Mouse (Mus musculus): ENCODE data around the gene Naa80. TPM values are rescaled to one million over a fixed set of nuclear protein-coding genes. Genes with fewer than 3 reads are reported as not detected.

Gene Naa80
- polyA plus RNA-seq, 1 experiment from 2014 or later, result 16.2 TPM

DNA sequence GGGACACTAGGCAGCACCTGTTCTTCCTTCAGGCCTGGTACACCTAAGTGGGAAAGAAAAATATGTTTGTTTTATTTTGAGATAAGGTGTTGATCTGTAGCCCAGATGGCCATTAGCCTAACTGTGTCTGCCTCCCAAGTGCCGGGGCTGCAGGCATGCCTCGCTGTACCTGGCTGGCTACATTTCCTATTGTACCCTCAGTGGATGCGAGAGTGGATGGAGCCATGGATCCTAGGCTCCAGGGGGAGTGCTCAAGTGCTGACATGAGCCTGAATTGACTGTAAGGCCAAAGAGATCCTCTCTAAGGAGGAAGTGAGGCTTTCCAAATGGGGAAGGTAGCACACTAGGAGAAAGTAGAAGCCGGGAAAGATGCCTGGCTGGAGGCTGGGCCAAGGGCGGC is 30.7 kb upstream of the Naa80 start:
- H3K9ac ChIP-seq (replicated peaks; ENCODE audit: low read depth, low read length), result no peak overlapping the region
- WGBS, result 79% methylated on average over 5 of the region's 5 CpGs
- ATAC-seq, result no peak
- peaks cover 32% of the 10 kb centered on the region for H3K27me3 ChIP-seq (replicated peaks; ENCODE audit: control insufficient read depth, insufficient read depth, low read length)
- H3K9me3 ChIP-seq (ENCODE audit: control insufficient read depth, low read length), result no peaks in the 10 kb centered on the region
- H3K27ac ChIP-seq (ENCODE audit: low read length), result no peak overlapping the region
- peaks cover 40% of the 10 kb centered on the region for H3K4me1 ChIP-seq (replicated peaks; ENCODE audit: control insufficient read depth, insufficient read depth, low read length)
- no peak overlapping the region for H3K4me3 ChIP-seq (replicated peaks; ENCODE audit: low read length)
- H3K4me2 ChIP-seq (ENCODE audit: low read length), result no peak overlapping the region
- H3K36me3 ChIP-seq (ENCODE audit: control insufficient read depth, insufficient read depth), result peaks cover 9% of the 10 kb centered on the region

DNA sequence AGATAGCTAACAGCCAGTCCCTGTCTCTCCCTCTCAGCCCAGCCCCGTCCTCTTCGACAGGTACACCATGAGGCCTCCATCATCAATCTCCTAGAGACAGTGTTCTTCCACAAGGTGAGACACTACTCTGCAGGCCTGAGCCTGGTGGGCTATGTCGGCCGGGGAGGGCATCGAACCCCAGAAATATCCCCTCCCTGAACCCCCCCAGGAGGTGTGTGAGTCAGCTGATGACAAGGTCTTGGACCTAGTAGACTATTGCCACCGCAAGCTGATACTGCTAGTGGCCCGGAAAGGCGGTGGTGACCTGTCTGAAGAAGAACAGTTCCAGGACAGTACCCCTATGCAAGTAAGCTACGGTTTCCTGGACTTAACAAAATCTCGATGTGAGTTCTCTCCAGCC is 29.9 kb upstream of the Naa80 start:
- Histone ChIP-seq H3K4me1 (replicated peaks; ENCODE audit: control insufficient read depth, insufficient read depth, low read length) (peaks cover 41% of the 10 kb centered on the region), H3K27me3 (replicated peaks; ENCODE audit: control insufficient read depth, insufficient read depth, low read length) (peaks cover 32% of the 10 kb centered on the region), H3K9me3 (ENCODE audit: control insufficient read depth, low read length) (no peaks in the 10 kb centered on the region), H3K27ac (ENCODE audit: low read length) (no peak overlapping the region), H3K36me3 (ENCODE audit: control insufficient read depth, insufficient read depth) (peaks cover 9% of the 10 kb centered on the region), H3K9ac (replicated peaks; ENCODE audit: low read depth, low read length) (no peak overlapping the region), H3K4me3 (replicated peaks; ENCODE audit: low read length) (no peak overlapping the region), H3K4me2 (ENCODE audit: low read length) (no peak overlapping the region)
- no peak for ATAC-seq
- 88% methylated on average over 10 of the region's 10 CpGs for WGBS

- Histone ChIP-seq H3K4me2 (ENCODE audit: low read length) (no peak overlapping the region), H3K27ac (ENCODE audit: low read length) (no peak overlapping the region), H3K4me1 (replicated peaks; ENCODE audit: control insufficient read depth, insufficient read depth, low read length) (peaks cover 43% of the 10 kb centered on the region), H3K4me3 (replicated peaks; ENCODE audit: low read length) (no peak overlapping the region), H3K27me3 (replicated peaks; ENCODE audit: control insufficient read depth, insufficient read depth, low read length) (peaks cover 32% of the 10 kb centered on the region), H3K9me3 (ENCODE audit: control insufficient read depth, low read length) (no peaks in the 10 kb centered on the region), H3K9ac (replicated peaks; ENCODE audit: low read depth, low read length) (no peak overlapping the region), H3K36me3 (ENCODE audit: control insufficient read depth, insufficient read depth) (0 out of 2 replicates have a peak, but pooled peaks cover 3% of the 10 kb centered on the region)
- ATAC-seq, result no peak
- whole genome bisulfite sequencing, result 88% methylated on average over 20 of the region's 20 CpGs
Observed at GRCm38 (mm10) chr9:107549297-107550074, 29.2 kb upstream of the Naa80 start.

DNA sequence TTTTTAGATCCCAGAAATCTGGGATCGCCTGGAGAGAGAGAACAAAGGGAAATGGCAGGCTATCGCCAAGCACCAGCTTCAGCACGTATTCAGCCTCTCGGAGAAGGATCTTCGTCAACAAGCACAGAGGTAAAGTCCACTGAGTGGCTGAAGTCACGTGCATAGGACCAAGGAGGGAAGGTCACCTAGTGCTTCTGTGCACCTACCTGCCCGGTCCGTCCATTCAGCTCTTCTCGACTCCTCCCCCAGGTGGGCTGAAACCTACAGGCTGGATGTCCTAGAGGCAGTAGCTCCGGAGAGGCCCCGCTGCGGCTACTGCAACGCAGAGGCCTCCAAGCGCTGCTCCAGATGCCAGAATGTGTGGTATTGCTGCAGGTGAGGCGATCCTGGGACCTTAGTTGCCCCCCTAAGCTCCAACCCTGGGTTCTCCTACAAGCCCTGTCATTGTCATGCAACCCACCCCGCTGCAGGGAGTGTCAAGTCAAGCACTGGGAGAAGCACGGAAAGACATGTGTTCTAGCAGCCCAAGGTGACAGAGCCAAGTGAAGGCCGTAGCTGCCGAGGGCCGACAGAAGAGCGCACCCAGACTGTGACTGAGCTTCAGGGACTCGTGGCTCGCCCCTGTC is 28.1 kb upstream of the Naa80 start:
- peaks cover 32% of the 10 kb centered on the region for H3K27me3 ChIP-seq (replicated peaks; ENCODE audit: control insufficient read depth, insufficient read depth, low read length)
- peak overlapping the region; percentile 45; the same call in 1 of the 2 replicates for H3K4me3 ChIP-seq (replicated peaks; ENCODE audit: low read length)
- H3K4me2 ChIP-seq (ENCODE audit: low read length), result peak overlapping the region; percentile 72
- peaks cover 50% of the 10 kb centered on the region for H3K4me1 ChIP-seq (replicated peaks; ENCODE audit: control insufficient read depth, insufficient read depth, low read length)
- no peak overlapping the region for H3K27ac ChIP-seq (ENCODE audit: low read length)
- H3K36me3 ChIP-seq (ENCODE audit: control insufficient read depth, insufficient read depth), result no peaks in the 10 kb centered on the region
- no peak for ATAC-seq
- H3K9me3 ChIP-seq (ENCODE audit: control insufficient read depth, low read length), result no peaks in the 10 kb centered on the region
- H3K9ac ChIP-seq (replicated peaks; ENCODE audit: low read depth, low read length), result peak overlapping the region; percentile 65
- WGBS, result 34% methylated on average over 23 of the region's 23 CpGs

GRCm38 (mm10) chr9:107551117-107551889 is 27.4 kb upstream of the Naa80 start, which contains the start of gene Rassf1:
Gene Rassf1, plus strand, starts transcription at chr9:107551555.
- H3K4me3 ChIP-seq (replicated peaks; ENCODE audit: low read length), result peak within 1 kb of the TSS; percentile 45
- peaks cover 50% of the 10 kb centered on the region for H3K4me1 ChIP-seq (replicated peaks; ENCODE audit: control insufficient read depth, insufficient read depth, low read length)
- peak within 1 kb of the TSS; percentile 72 for H3K4me2 ChIP-seq (ENCODE audit: low read length)
- H3K27ac ChIP-seq (ENCODE audit: low read length), result no peak within 1 kb of the TSS
- H3K9ac ChIP-seq (replicated peaks; ENCODE audit: low read depth, low read length), result peak within 1 kb of the TSS; percentile 65
- ATAC-seq, result no peak
- no peaks in the 10 kb centered on the region for H3K36me3 ChIP-seq (ENCODE audit: control insufficient read depth, insufficient read depth)
- no peaks in the 10 kb centered on the region for H3K9me3 ChIP-seq (ENCODE audit: control insufficient read depth, low read length)
- under 1% methylated on average over 63 of the region's 63 CpGs for WGBS
- peaks cover 32% of the 10 kb centered on the region for H3K27me3 ChIP-seq (replicated peaks; ENCODE audit: control insufficient read depth, insufficient read depth, low read length)

DNA sequence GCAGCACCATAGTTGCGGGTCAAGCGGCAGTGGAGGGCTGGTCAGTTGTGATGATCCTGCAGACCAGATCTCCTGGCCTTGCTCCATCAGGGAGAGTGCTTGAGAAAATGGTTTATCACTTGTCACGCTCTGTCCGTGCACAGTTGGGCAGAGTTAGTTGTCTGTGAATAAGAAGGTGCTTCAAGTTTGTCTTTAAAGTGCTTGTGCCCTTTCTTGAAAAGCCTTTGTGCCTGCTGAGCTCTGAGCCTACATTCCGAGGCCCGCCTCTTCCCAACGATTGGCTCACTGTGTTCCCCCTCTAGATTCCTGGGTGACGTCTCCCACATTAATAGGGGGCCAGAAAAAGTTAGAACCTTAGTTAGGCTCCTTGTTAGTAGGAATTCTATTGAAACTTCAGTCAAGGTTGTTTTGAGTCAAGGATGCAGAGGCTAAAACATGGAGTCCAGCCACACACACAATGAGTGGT is 26.8 kb upstream of the Naa80 start:
- H3K27ac ChIP-seq (ENCODE audit: low read length), result no peak overlapping the region
- peak overlapping the region; percentile 72 for H3K4me2 ChIP-seq (ENCODE audit: low read length)
- H3K36me3 ChIP-seq (ENCODE audit: control insufficient read depth, insufficient read depth), result peaks cover 2% of the 10 kb centered on the region; the same call in 1 of the 2 replicates
- peaks cover 49% of the 10 kb centered on the region for H3K4me1 ChIP-seq (replicated peaks; ENCODE audit: control insufficient read depth, insufficient read depth, low read length)
- peak overlapping the region; percentile 45 for H3K4me3 ChIP-seq (replicated peaks; ENCODE audit: low read length)
- WGBS, result 13% methylated on average over 8 of the region's 8 CpGs
- no peaks in the 10 kb centered on the region for H3K9me3 ChIP-seq (ENCODE audit: control insufficient read depth, low read length)
- H3K27me3 ChIP-seq (replicated peaks; ENCODE audit: control insufficient read depth, insufficient read depth, low read length), result peaks cover 32% of the 10 kb centered on the region
- no peak for ATAC-seq
- H3K9ac ChIP-seq (replicated peaks; ENCODE audit: low read depth, low read length), result peak overlapping the region; percentile 65; the same call in 1 of the 2 replicates

- Histone ChIP-seq H3K4me1 (replicated peaks; ENCODE audit: control insufficient read depth, insufficient read depth, low read length) (peaks cover 41% of the 10 kb centered on the region), H3K27ac (ENCODE audit: low read length) (no peak overlapping the region), H3K36me3 (ENCODE audit: control insufficient read depth, insufficient read depth) (peaks cover 8% of the 10 kb centered on the region; the same call in 1 of the 2 replicates), H3K4me2 (ENCODE audit: low read length) (no peak overlapping the region), H3K4me3 (replicated peaks; ENCODE audit: low read length) (no peak overlapping the region), H3K9ac (replicated peaks; ENCODE audit: low read depth, low read length) (no peak overlapping the region), H3K27me3 (replicated peaks; ENCODE audit: control insufficient read depth, insufficient read depth, low read length) (peaks cover 32% of the 10 kb centered on the region), H3K9me3 (ENCODE audit: control insufficient read depth, low read length) (no peaks in the 10 kb centered on the region)
- 82% methylated on average over 5 of the region's 5 CpGs for WGBS
- no peak for ATAC-seq
Observed at GRCm38 (mm10) chr9:107552690-107553393, 25.8 kb upstream of the Naa80 start.

DNA sequence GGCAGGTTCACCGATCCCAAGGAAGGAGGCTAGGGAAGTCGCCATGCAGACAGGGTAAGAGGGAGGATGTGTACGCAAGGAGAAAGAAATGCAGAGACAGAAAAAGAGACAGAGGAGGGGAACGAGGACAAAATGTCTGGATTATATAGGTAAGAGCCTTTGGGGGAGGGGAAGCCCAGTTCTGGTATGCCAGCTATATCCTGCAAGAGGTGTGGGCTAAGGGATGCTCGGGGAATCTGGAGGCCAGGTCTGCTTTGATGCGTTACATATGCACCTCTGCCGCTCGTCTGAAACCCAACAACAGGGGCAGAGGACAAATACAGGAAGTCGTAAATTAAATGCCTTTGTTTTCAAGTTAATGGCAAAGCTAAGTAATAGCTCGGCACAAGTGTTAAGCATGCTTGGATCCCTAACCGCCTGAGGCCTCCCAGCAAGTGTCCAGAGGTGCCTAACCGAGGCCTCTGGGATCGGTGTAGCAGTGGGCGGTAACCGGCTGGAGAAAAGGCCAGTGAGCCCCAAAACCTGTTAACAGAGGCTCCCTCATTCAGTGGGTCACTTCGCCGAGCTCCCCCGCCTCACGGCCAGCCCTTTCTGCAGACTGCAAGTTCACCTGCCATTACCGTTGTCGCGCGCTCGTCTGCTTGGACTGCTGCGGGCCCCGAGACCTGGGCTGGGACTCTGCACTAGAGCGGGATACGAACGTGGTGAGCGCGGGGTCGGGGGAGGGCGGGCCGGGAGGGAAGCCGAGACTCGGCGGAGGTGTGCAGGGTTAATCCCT is 25.0 kb upstream of the Naa80 start:
- WGBS, result 3% methylated on average over 37 of the region's 37 CpGs
- H3K27ac ChIP-seq (ENCODE audit: low read length), result peak overlapping the region; percentile 67
- H3K36me3 ChIP-seq (ENCODE audit: control insufficient read depth, insufficient read depth), result peaks cover 16% of the 10 kb centered on the region
- peak overlapping the region; percentile 86 for H3K4me3 ChIP-seq (replicated peaks; ENCODE audit: low read length)
- H3K27me3 ChIP-seq (replicated peaks; ENCODE audit: control insufficient read depth, insufficient read depth, low read length), result peaks cover 32% of the 10 kb centered on the region
- no peaks in the 10 kb centered on the region for H3K9me3 ChIP-seq (ENCODE audit: control insufficient read depth, low read length)
- H3K4me1 ChIP-seq (replicated peaks; ENCODE audit: control insufficient read depth, insufficient read depth, low read length), result peaks cover 41% of the 10 kb centered on the region
- peak overlapping the region; percentile 97 for H3K4me2 ChIP-seq (ENCODE audit: low read length)
- peak; percentile 69 for ATAC-seq
- peak overlapping the region; percentile 75 for H3K9ac ChIP-seq (replicated peaks; ENCODE audit: low read depth, low read length)

Data from forebrain, embryonic 16.5 days (tissue).